Mouse (Mus musculus) left cerebral cortex, adult 8-10 months (tissue): ENCODE data around the gene Unc13c. TPM values are rescaled to one million over a fixed set of nuclear protein-coding genes. Genes with fewer than 3 reads are reported as not detected.

Experiments
- DNase-seq, 2 experiments: peaks; one replicate each; pipeline ENCODE4 v3.0.0; 2022; ENCODE audit warnings: low spot score in 2 of 2
- total RNA-seq, 4 experiments: library from RNA; stranded (reverse); gene quantifications; 2 replicates each; pipeline ENCODE4 v1.2.4; 2022

Unc13c gene
- total RNA-seq, 4 experiments from 2014 or later = 30.6 to 38.9 (median 34.4) TPM

GRCm38 (mm10) chr9:73638119-73638518, 330.6 kb downstream of the Unc13c start:
- DNase-seq = no peak

- no peak for DNase-seq
Observed at GRCm38 (mm10) chr9:73625171-73625570, 343.6 kb downstream of the Unc13c start.

GRCm38 (mm10) chr9:73612896-73613295, 355.9 kb downstream of the Unc13c start:
- no peak for DNase-seq

GRCm38 (mm10) chr9:73603921-73604320, 364.8 kb downstream of the Unc13c start:
- DNase-seq = no peak

DNA sequence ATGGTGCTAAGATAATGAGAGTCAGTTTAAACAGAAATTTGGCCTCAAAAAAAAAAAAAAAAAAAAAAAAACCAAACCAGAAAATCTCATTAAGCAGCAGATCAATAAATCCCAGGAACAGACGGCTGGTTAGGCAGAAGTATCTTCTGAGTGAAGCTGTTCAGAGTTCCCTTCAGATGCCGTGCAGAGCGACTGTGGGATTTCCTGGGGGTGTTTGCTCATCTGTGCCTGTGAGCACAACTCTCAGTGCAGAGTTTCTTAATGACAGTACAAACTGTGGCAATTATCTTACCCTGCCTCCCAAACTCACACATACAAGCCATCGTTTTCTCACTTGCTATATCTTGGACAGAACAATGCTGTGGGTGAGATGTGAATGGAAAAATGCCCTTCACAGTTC, 403.2 kb downstream of the Unc13c start:
- peak in 1 of 2 experiments; percentile 26 for DNase-seq

GRCm38 (mm10) chr9:73560037-73560436, 408.7 kb downstream of the Unc13c start:
- DNase-seq = no peak

DNA sequence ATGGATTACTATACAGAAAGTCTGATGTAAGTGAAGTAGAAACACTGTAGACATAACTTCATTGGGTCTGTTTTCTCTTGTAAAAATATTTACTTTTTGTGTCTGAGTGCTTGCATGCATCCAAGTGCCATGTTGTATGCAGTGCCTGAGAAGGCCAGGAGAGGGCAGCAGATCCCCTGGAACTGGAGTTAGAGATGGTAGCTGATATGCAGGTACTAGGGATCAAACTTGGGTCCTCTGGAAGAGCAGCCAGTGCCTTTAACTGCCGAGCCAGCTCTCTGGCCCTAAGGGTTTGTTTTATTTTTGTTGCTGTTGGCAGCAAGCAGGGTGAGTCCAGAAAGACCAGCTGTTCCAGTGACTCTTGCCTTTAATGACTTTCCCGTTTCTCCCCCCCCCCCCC, 411.0 kb downstream of the Unc13c start:
- peak in 1 of 2 experiments; percentile 62 for DNase-seq

DNA sequence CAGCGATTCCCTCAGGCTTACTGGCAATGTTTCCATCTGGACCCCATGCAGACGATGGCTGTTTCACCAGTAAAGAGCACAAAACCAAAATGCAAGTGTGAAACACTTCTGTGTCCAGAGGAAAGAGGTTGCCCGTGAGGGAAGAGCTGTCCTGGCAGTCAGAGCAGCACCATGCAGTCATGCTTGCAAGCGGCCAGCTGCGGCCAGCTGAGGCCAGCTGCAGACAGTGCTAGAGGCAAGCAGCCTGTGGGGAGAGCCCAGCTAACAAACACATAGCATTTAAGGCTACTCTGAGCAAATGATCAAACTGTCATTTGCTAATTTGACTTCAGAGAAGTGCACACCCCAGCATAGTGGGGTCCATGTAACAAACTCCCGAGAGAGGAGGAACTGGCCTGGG, 413.4 kb downstream of the Unc13c start:
- no peak for DNase-seq

DNA sequence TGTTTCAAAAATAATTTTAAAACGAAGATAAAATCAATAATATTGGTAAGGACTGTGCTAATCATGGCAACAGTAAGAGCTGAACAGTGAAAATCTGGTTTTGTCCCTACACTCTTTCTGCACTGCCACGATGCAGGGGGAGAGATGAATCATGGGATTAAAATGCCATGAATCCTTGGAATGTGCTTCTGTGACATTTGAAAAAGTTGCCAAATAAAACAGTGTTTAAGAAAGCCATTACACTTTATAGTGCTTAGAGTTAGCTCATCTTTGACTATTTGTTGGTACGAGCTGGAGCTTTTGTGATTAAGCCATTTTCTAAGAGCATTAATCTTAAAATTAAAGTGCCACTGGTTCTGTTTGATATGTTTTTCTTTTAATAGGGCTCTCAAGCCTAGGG, 496.2 kb downstream of the Unc13c start:
- DNase-seq = no peak

GRCm38 (mm10) chr9:73462027-73462426, 506.7 kb downstream of the Unc13c start:
- no peak for DNase-seq

GRCm38 (mm10) chr9:73450009-73450408, 518.8 kb downstream of the Unc13c start:
- DNase-seq = no peak

- no peak for DNase-seq
Observed at GRCm38 (mm10) chr9:73449216-73449615, 519.5 kb downstream of the Unc13c start.

- DNase-seq = no peak
Observed at GRCm38 (mm10) chr9:73431925-73432324, 536.8 kb downstream of the Unc13c start.

Other genes with a start within 250 kb of the Unc13c start
- under 1 TPM in 3 of 4 experiments, not detected in 1; 0.07 to 0.16 (median 0.11) TPM for gene Wdr72, start 141.4 kb upstream of the Unc13c start, total RNA-seq